24 mouse cellular contexts compared by ENCODE assay signal in genomic region chr2:74956129-74956450, GRCm38 (mm10).
"Had no signal": no experiment of that assay in that cellular context is flagged by ENCODE, and none has a peak within 500 bp of the region (broad histone marks: within the 10 kb centered on the region; RNA-seq: fewer than 3 reads in every experiment).

No protein-coding gene starts in this region.

- DNase-seq: gastrocnemius, adult 2 months; gastrocnemius, postnatal 10 days; gastrocnemius, postnatal 25 days; heart, adult 18-20 months; heart, postnatal 10 days; heart, postnatal 4 days; kidney, adult 18-20 months; kidney, adult 8-10 months; kidney, postnatal 10 days; kidney, postnatal 25 days; kidney, postnatal 4 days had no signal

- H3K9me3 ChIP-seq: heart, embryonic 10.5 days; heart, embryonic 12.5 days; hindbrain, embryonic 10.5 days; hindbrain, embryonic 12.5 days; intestine, embryonic 15.5 days; limb, embryonic 10.5 days; limb, embryonic 12.5 days had no signal

- H3K27me3 ChIP-seq: hindbrain, embryonic 12.5 days; intestine, embryonic 15.5 days had no signal

- H3K27ac ChIP-seq: gastrocnemius, adult 2 months; heart, embryonic 10.5 days; hindbrain, embryonic 10.5 days; hindbrain, embryonic 12.5 days; hindbrain, embryonic 14.5 days; intestine, embryonic 15.5 days; layer of hippocampus, adult 2 months; left cerebral cortex, adult 2 months; limb, embryonic 10.5 days; limb, embryonic 12.5 days had no signal

- H3K4me1 ChIP-seq: heart, embryonic 10.5 days; heart, embryonic 12.5 days; intestine, embryonic 15.5 days had no signal

- ATAC-seq: hindbrain, embryonic 16.5 days; inflammation-experienced regulatory T-cells, adult 6 months; intestine, embryonic 15.5 days; intestine, postnatal 0 days had no signal

- H3K4me2 ChIP-seq: heart, embryonic 12.5 days; hindbrain, embryonic 12.5 days; hindbrain, embryonic 14.5 days; intestine, embryonic 15.5 days; limb, embryonic 12.5 days had no signal

- H3K9ac ChIP-seq: heart, embryonic 12.5 days; hindbrain, embryonic 12.5 days; hindbrain, embryonic 14.5 days; intestine, embryonic 15.5 days; limb, embryonic 12.5 days had no signal

- H3K4me3 ChIP-seq: gastrocnemius, adult 2 months; heart, embryonic 10.5 days; heart, embryonic 12.5 days; hindbrain, embryonic 10.5 days; hindbrain, embryonic 12.5 days; intestine, embryonic 15.5 days; layer of hippocampus, adult 2 months; left cerebral cortex, adult 2 months; limb, embryonic 10.5 days; limb, embryonic 12.5 days had no signal

- H3K36me3 ChIP-seq: heart, embryonic 10.5 days; heart, embryonic 12.5 days; hindbrain, embryonic 10.5 days; hindbrain, embryonic 12.5 days; intestine, embryonic 15.5 days; limb, embryonic 10.5 days; limb, embryonic 12.5 days had no signal
